Comparison of ENCODE assay signal across 8 mouse cellular contexts in genomic region chr11:75650311-75650710, GRCm38 (mm10). TPM values are rescaled to one million over a fixed set of nuclear protein-coding genes. Genes with fewer than 3 reads are reported as not detected.
DNase-seq lines count a peak whose midpoint lies in the region; ATAC-seq and TF ChIP-seq lines count a peak whose summit lies in the region.

Myo1c (plus strand) TSS chr11:75650504.

- no peak for TF ChIP-seq CTCF in thymus, adult 2 months (IDR thresholded peaks at IDR 0.05; ENCODE audit: borderline replicate concordance, control insufficient read depth, extremely low read depth, insufficient read depth, low read length, poor library complexity)
- TF ChIP-seq CTCF in embryonic fibroblast, embryonic 13.5 days (IDR thresholded peaks at IDR 0.05; ENCODE audit: borderline replicate concordance, insufficient read depth, low read length) = no peak

- DNase-seq in thymus, adult 2 months = no peak
- DNase-seq in thymus, postnatal 4 days = no peak
- DNase-seq in kidney, postnatal 14 days = peak; percentile 69
- DNase-seq in thymus, adult 18-20 months = no peak

- WGBS in thymus, adult 2 months = 93% methylated on average over 7 of the region's 7 CpGs
- 72% methylated on average over 7 of the region's 7 CpGs for WGBS in heart, embryonic 16.5 days

- peak within 1 kb of the TSS; percentile 74 for H3K4me3 ChIP-seq in thymus, adult 2 months (ENCODE audit: control insufficient read depth, insufficient read depth, low read length)
- H3K4me3 ChIP-seq in embryonic fibroblast, embryonic 13.5 days (ENCODE audit: insufficient read depth, low read length) = peak within 1 kb of the TSS; percentile 61
- peak within 1 kb of the TSS; percentile 87 for H3K4me3 ChIP-seq in heart, embryonic 16.5 days (ENCODE audit: low read length)

- H3K9ac ChIP-seq in heart, embryonic 16.5 days (ENCODE audit: low read length) = peak within 1 kb of the TSS; percentile 95

- no peaks in the 10 kb centered on the region for H3K27me3 ChIP-seq in thymus, adult 2 months (ENCODE audit: control insufficient read depth, insufficient read depth, low read length)
- no peaks in the 10 kb centered on the region for H3K27me3 ChIP-seq in heart, embryonic 16.5 days (ENCODE audit: control insufficient read depth, insufficient read depth, low read length)

- ATAC-seq in heart, embryonic 16.5 days (replicated peaks; ENCODE audit: extremely low read depth, insufficient read depth, low FRiP score) = no peak
- ATAC-seq in megakaryocyte, adult 5-6 weeks (ENCODE audit: poor library complexity, severe bottlenecking) = no peak
- no peak for ATAC-seq in frontal cortex, adult (ENCODE audit: low TSS enrichment)

- H3K36me3 ChIP-seq in thymus, adult 2 months (ENCODE audit: control insufficient read depth, insufficient read depth, low read length) = no peaks in the 10 kb centered on the region
- no peaks in the 10 kb centered on the region for H3K36me3 ChIP-seq in heart, embryonic 16.5 days (ENCODE audit: control insufficient read depth, insufficient read depth)

- peak within 1 kb of the TSS; percentile 80 for H3K4me2 ChIP-seq in heart, embryonic 16.5 days (ENCODE audit: low read depth, low read length)

- TF ChIP-seq POLR2A in thymus, adult 2 months (IDR thresholded peaks at IDR 0.05; ENCODE audit: control insufficient read depth, extremely low read depth, insufficient read depth, low read length, poor library complexity) = no peak
- TF ChIP-seq POLR2A in embryonic fibroblast, embryonic 13.5 days (IDR thresholded peaks at IDR 0.05; ENCODE audit: low read depth, low read length) = no peak

- H3K9me3 ChIP-seq in heart, embryonic 16.5 days (replicated peaks; ENCODE audit: control insufficient read depth, low read length) = no peaks in the 10 kb centered on the region

- no peak within 1 kb of the TSS for H3K27ac ChIP-seq in thymus, adult 2 months (ENCODE audit: control insufficient read depth, insufficient read depth, low read length)
- peak within 1 kb of the TSS; percentile 97 for H3K27ac ChIP-seq in embryonic fibroblast, embryonic 13.5 days (ENCODE audit: insufficient read depth, low read length)
- H3K27ac ChIP-seq in heart, embryonic 16.5 days (ENCODE audit: low read length) = peak within 1 kb of the TSS; percentile 97

- peaks cover 53% of the 10 kb centered on the region for H3K4me1 ChIP-seq in thymus, adult 2 months (replicated peaks; ENCODE audit: control insufficient read depth, insufficient read depth, low read length)
- peaks cover 7% of the 10 kb centered on the region for H3K4me1 ChIP-seq in embryonic fibroblast, embryonic 13.5 days (ENCODE audit: control insufficient read depth, insufficient read depth, low read length)
- H3K4me1 ChIP-seq in heart, embryonic 16.5 days (ENCODE audit: control insufficient read depth, insufficient read depth, low read length) = peaks cover 52% of the 10 kb centered on the region

RNA-seq across cellular contexts. Expression of gene Myo1c, which starts in this region (rescaled TPM):
- polyA plus RNA-seq in thymus, adult 2 months (2012; rRNA removed) = 78.0 and 90.2 TPM in 2 replicates
- 169 and 247 TPM in 2 replicates for polyA plus RNA-seq in embryonic fibroblast, embryonic 13.5 days (2011; ENCODE audit: insufficient read length, low read depth, missing spikeins)
- 72.4 and 83.8 TPM in 2 replicates for polyA plus RNA-seq in heart, embryonic 16.5 days (2015; fragmentation: Nextera tagmentation; extraction: Ambion mirVana)
- 21.2 and 28.4 TPM in 2 replicates for total RNA-seq in megakaryocyte, adult 5-6 weeks (2015)
- total RNA-seq in megakaryocyte, adult 5-6 weeks (2017) = 25.3 and 29.2 TPM in 2 replicates
